Mouse (Mus musculus): Measurements from ENCODE around the gene Dnajc16. TPM values are rescaled to one million over a fixed set of nuclear protein-coding genes. Genes with fewer than 3 reads are reported as not detected.

Gene Dnajc16
- total and polyA plus RNA-seq, 3 experiments: 3.2 to 6.8 TPM; not detected in 1

DNA sequence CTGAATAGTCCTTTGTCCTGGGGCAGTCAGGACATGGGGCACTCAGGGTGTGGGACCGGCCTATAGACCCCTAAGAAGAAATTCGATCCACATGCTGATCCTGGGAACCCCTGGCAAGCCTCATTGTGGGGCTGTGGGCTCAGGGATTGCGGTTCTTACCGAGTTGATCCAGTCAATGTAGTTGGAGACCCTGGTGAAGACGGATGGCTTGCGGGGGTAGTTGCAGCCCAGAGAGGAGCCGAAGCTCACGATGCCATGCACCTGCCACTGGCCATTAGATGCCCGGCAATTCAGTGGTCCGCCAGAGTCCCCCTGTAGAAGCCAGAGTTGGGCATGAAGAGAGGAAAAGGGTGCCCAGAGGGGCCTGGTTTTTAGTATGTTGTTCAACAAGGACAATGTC lies 27.0 kb upstream of the Dnajc16 start:
- no peaks in the 10 kb centered on the region for H3K27me3 ChIP-seq (ENCODE audit: control insufficient read depth in 1 of 2, insufficient read depth in 2 of 2, low read length in 2 of 2)
- no peak for DNase-seq (ENCODE audit: low read depth, low spot score)
- H3K4me3 ChIP-seq (ENCODE audit: control insufficient read depth in 1 of 2, insufficient read depth in 1 of 2, low read depth in 2 of 2, low read length in 2 of 2): no peak overlapping the region
- no peak overlapping the region for H3K27ac ChIP-seq (ENCODE audit: control insufficient read depth, low read depth, low read length)
- H3K79me2 ChIP-seq (ENCODE audit: control insufficient read depth, insufficient read depth, low read length, poor library complexity): no peaks in the 10 kb centered on the region
- H3K4me1 ChIP-seq (ENCODE audit: control insufficient read depth in 1 of 2, insufficient read depth in 2 of 2, low read length in 2 of 2): no peaks in the 10 kb centered on the region
- no peaks in the 10 kb centered on the region for H3K9me3 ChIP-seq (replicated peaks; ENCODE audit: insufficient read depth, low read length)
- no peak overlapping the region for H3K9ac ChIP-seq (ENCODE audit: control insufficient read depth, low read depth, low read length, poor library complexity, severe bottlenecking)
- no peak for TF ChIP-seq MYC (IDR thresholded peaks at IDR 0.05; ENCODE audit: low read depth, low read length)
- no peak for TF ChIP-seq ZC3H11A (IDR thresholded peaks at IDR 0.05; ENCODE audit: low read depth, low read length)
- TF ChIP-seq CHD2 (IDR thresholded peaks at IDR 0.05; ENCODE audit: low read length): no peak
- no peak for TF ChIP-seq SMC3 (IDR thresholded peaks at IDR 0.05; ENCODE audit: low read depth, low read length)
- no peak for TF ChIP-seq USF1 (IDR thresholded peaks at IDR 0.05; ENCODE audit: low read depth, low read length)
- TF ChIP-seq MAZ (IDR thresholded peaks at IDR 0.05; ENCODE audit: low read depth, low read length): no peak
- TF ChIP-seq MEF2A (IDR thresholded peaks at IDR 0.05; ENCODE audit: extremely low read depth, insufficient replicate concordance, low read depth, low read length, poor library complexity, severe bottlenecking): no peak
- no peak for TF ChIP-seq MAFK (IDR thresholded peaks at IDR 0.05; ENCODE audit: borderline replicate concordance, low read depth, low read length)
- no peak for TF ChIP-seq EP300 (IDR thresholded peaks at IDR 0.05; ENCODE audit: low read depth in 1 of 2, low read length in 2 of 2)
- no peak for TF ChIP-seq ZNF384 (IDR thresholded peaks at IDR 0.05; ENCODE audit: low read depth, low read length)
- TF ChIP-seq NELFE (IDR thresholded peaks at IDR 0.05; ENCODE audit: low read depth, low read length): no peak
- TF ChIP-seq USF2 (IDR thresholded peaks at IDR 0.05; ENCODE audit: borderline replicate concordance in 1 of 2, insufficient read depth in 1 of 2, low read depth in 1 of 2, low read length in 2 of 2): no peak
- no peak for TF ChIP-seq GABPA (IDR thresholded peaks at IDR 0.05; ENCODE audit: low read depth, low read length)
- TF ChIP-seq POLR2A (IDR thresholded peaks at IDR 0.05; ENCODE audit: control insufficient read depth in 1 of 2, insufficient read depth in 1 of 2, low read depth in 1 of 2, low read length in 2 of 2, poor library complexity in 1 of 2): no peak
- no peak for TF ChIP-seq E2F4 (IDR thresholded peaks at IDR 0.05; ENCODE audit: borderline replicate concordance, low read depth, low read length)
- no peak for TF ChIP-seq MAX (IDR thresholded peaks at IDR 0.05; ENCODE audit: low read length)
- no peak for TF ChIP-seq ETS1 (IDR thresholded peaks at IDR 0.05; ENCODE audit: low read depth, low read length)
- no peak for TF ChIP-seq ELF1 (IDR thresholded peaks at IDR 0.05; ENCODE audit: low read depth, low read length)
- TF ChIP-seq ZKSCAN1 (IDR thresholded peaks at IDR 0.05; ENCODE audit: low read depth, low read length): no peak
- no peak for TF ChIP-seq KAT2A (conservative IDR thresholded peaks at IDR 0.05; ENCODE audit: low read depth, low read length)
- H3K36me3 ChIP-seq (ENCODE audit: control insufficient read depth in 1 of 2, insufficient read depth in 2 of 2, low read length in 2 of 2): no peaks in the 10 kb centered on the region

All from MEL (cell line).